Mouse (Mus musculus): Measurements from ENCODE around the gene Nppb. TPM values are rescaled to one million over a fixed set of nuclear protein-coding genes. Genes with fewer than 3 reads are reported as not detected.
A peak's percentile ranks its signal among the peaks of the same experiment; 100 is the strongest.

Nppb gene
- not detected in 2 replicates for polyA plus RNA-seq (2012)

- Histone ChIP-seq H3K9me3 (ENCODE audit: control insufficient read depth, low read length) (no peaks in the 10 kb centered on the region), H3K4me1 (ENCODE audit: control insufficient read depth) (no peaks in the 10 kb centered on the region), H3K4me3 (replicated peaks) (no peak within 1 kb of the TSS), H3K27me3 (ENCODE audit: control insufficient read depth) (no peaks in the 10 kb centered on the region), H3K36me3 (ENCODE audit: control insufficient read depth) (no peaks in the 10 kb centered on the region)
- no peak for TF ChIP-seq GATA1 (IDR thresholded peaks at IDR 0.05; ENCODE audit: low read length)
- no peak for TF ChIP-seq TAL1 (IDR thresholded peaks at IDR 0.05; ENCODE audit: low read length)
These were observed at the start of gene Nppb for GRCm38 (mm10) chr4:147985205-147986132. Nppb (plus strand) TSS chr4:147985788.

GRCm38 (mm10) chr4:147935904-147936303 is 49.7 kb upstream of the Nppb start:
- peaks cover 33% of the 10 kb centered on the region for H3K27me3 ChIP-seq (ENCODE audit: control insufficient read depth)
- no peak for TF ChIP-seq TAL1 (IDR thresholded peaks at IDR 0.05; ENCODE audit: low read length)
- TF ChIP-seq GATA1 (IDR thresholded peaks at IDR 0.05; ENCODE audit: low read length) = no peak
- peaks cover 22% of the 10 kb centered on the region for H3K4me1 ChIP-seq (ENCODE audit: control insufficient read depth)
- no peaks in the 10 kb centered on the region for H3K9me3 ChIP-seq (ENCODE audit: control insufficient read depth, low read length)
- H3K4me3 ChIP-seq (replicated peaks) = peak overlapping the region; percentile 69
- no peaks in the 10 kb centered on the region; the same call in 1 of the 2 replicates for H3K36me3 ChIP-seq (ENCODE audit: control insufficient read depth)

GRCm38 (mm10) chr4:147936331-147936954 is 49.1 kb upstream of the Nppb start, which contains the start of gene Plod1:
Plod1 (minus strand) TSS chr4:147936767.
- no peak for TF ChIP-seq GATA1 (IDR thresholded peaks at IDR 0.05; ENCODE audit: low read length)
- TF ChIP-seq TAL1 (IDR thresholded peaks at IDR 0.05; ENCODE audit: low read length) = no peak
- Histone ChIP-seq H3K9me3 (ENCODE audit: control insufficient read depth, low read length) (no peaks in the 10 kb centered on the region), H3K36me3 (ENCODE audit: control insufficient read depth) (no peaks in the 10 kb centered on the region; the same call in 1 of the 2 replicates), H3K4me1 (ENCODE audit: control insufficient read depth) (peaks cover 26% of the 10 kb centered on the region), H3K27me3 (ENCODE audit: control insufficient read depth) (peaks cover 33% of the 10 kb centered on the region), H3K4me3 (replicated peaks) (peak within 1 kb of the TSS; percentile 69)

GRCm38 (mm10) chr4:147937021-147937420 is 48.6 kb upstream of the Nppb start:
- H3K27me3 ChIP-seq (ENCODE audit: control insufficient read depth) = peaks cover 33% of the 10 kb centered on the region
- no peaks in the 10 kb centered on the region for H3K9me3 ChIP-seq (ENCODE audit: control insufficient read depth, low read length)
- H3K4me3 ChIP-seq (replicated peaks) = peak overlapping the region; percentile 69
- peaks cover 4% of the 10 kb centered on the region for H3K36me3 ChIP-seq (ENCODE audit: control insufficient read depth)
- peaks cover 32% of the 10 kb centered on the region for H3K4me1 ChIP-seq (ENCODE audit: control insufficient read depth)
- TF ChIP-seq GATA1 (IDR thresholded peaks at IDR 0.05; ENCODE audit: low read length) = no peak
- TF ChIP-seq TAL1 (IDR thresholded peaks at IDR 0.05; ENCODE audit: low read length) = no peak

- H3K36me3 ChIP-seq (ENCODE audit: control insufficient read depth) = peaks cover 5% of the 10 kb centered on the region
- H3K27me3 ChIP-seq (ENCODE audit: control insufficient read depth) = peaks cover 33% of the 10 kb centered on the region
- no peak overlapping the region for H3K4me3 ChIP-seq (replicated peaks)
- no peak for TF ChIP-seq TAL1 (IDR thresholded peaks at IDR 0.05; ENCODE audit: low read length)
- TF ChIP-seq GATA1 (IDR thresholded peaks at IDR 0.05; ENCODE audit: low read length) = no peak
- peaks cover 37% of the 10 kb centered on the region for H3K4me1 ChIP-seq (ENCODE audit: control insufficient read depth)
- H3K9me3 ChIP-seq (ENCODE audit: control insufficient read depth, low read length) = no peaks in the 10 kb centered on the region
These were observed 48.1 kb upstream of the Nppb start for GRCm38 (mm10) chr4:147937486-147937885.

- Histone ChIP-seq H3K9me3 (ENCODE audit: control insufficient read depth, low read length) (no peaks in the 10 kb centered on the region), H3K27me3 (ENCODE audit: control insufficient read depth) (peaks cover 33% of the 10 kb centered on the region), H3K36me3 (ENCODE audit: control insufficient read depth) (peaks cover 12% of the 10 kb centered on the region), H3K4me1 (ENCODE audit: control insufficient read depth) (peaks cover 46% of the 10 kb centered on the region), H3K4me3 (replicated peaks) (no peak overlapping the region)
- TF ChIP-seq GATA1 (IDR thresholded peaks at IDR 0.05; ENCODE audit: low read length) (no peak), TAL1 (IDR thresholded peaks at IDR 0.05; ENCODE audit: low read length) (no peak)
These were observed 47.2 kb upstream of the Nppb start for GRCm38 (mm10) chr4:147938148-147939096.

- no peak for TF ChIP-seq TAL1 (IDR thresholded peaks at IDR 0.05; ENCODE audit: low read length)
- Histone ChIP-seq H3K27me3 (ENCODE audit: control insufficient read depth) (peaks cover 33% of the 10 kb centered on the region), H3K4me3 (replicated peaks) (peak overlapping the region; percentile 91), H3K36me3 (ENCODE audit: control insufficient read depth) (peaks cover 29% of the 10 kb centered on the region), H3K9me3 (ENCODE audit: control insufficient read depth, low read length) (no peaks in the 10 kb centered on the region), H3K4me1 (ENCODE audit: control insufficient read depth) (peaks cover 58% of the 10 kb centered on the region)
These were observed 45.5 kb upstream of the Nppb start for GRCm38 (mm10) chr4:147940111-147940510.

GRCm38 (mm10) chr4:147940576-147941044 is 45.0 kb upstream of the Nppb start, which contains the start of gene 2510039O18Rik:
2510039O18Rik (plus strand) TSS chr4:147940895.
- Histone ChIP-seq H3K4me3 (replicated peaks) (peak within 1 kb of the TSS; percentile 91), H3K36me3 (ENCODE audit: control insufficient read depth) (peaks cover 34% of the 10 kb centered on the region), H3K4me1 (ENCODE audit: control insufficient read depth) (peaks cover 58% of the 10 kb centered on the region), H3K27me3 (ENCODE audit: control insufficient read depth) (peaks cover 30% of the 10 kb centered on the region), H3K9me3 (ENCODE audit: control insufficient read depth, low read length) (no peaks in the 10 kb centered on the region)
- TF ChIP-seq GATA1 (IDR thresholded peaks at IDR 0.05; ENCODE audit: low read length) (no peak), TAL1 (IDR thresholded peaks at IDR 0.05; ENCODE audit: low read length) (no peak)

All from erythroblast, embryonic 14.5 days (primary cell).